Mouse (Mus musculus): Measurements from ENCODE around the gene Polm. TPM values are rescaled to one million over a fixed set of nuclear protein-coding genes. Genes with fewer than 3 reads are reported as not detected.
A peak's percentile ranks its signal among the peaks of the same experiment; 100 is the strongest.

Polm gene
- total and polyA plus RNA-seq, 3 experiments = 5.4 to 18.3 TPM; not detected in 1

GRCm38 (mm10) chr11:5789071-5789753 is 48.6 kb downstream of the Polm start (continued):
- TF ChIP-seq TAL1 (IDR thresholded peaks at IDR 0.05; ENCODE audit: low read length) (no peak), TBP (IDR thresholded peaks at IDR 0.05; ENCODE audit: low read depth, low read length) (0 out of 2 replicates have a peak, but pooled peaks have one; percentile 44), BHLHE40 (IDR thresholded peaks at IDR 0.05; ENCODE audit: borderline replicate concordance, low read depth, low read length) (no peak), ZMIZ1 (IDR thresholded peaks at IDR 0.05; ENCODE audit: low read depth, low read length) (no peak), MAX (IDR thresholded peaks at IDR 0.05; ENCODE audit: low read length) (no peak), CTCF (IDR thresholded peaks at IDR 0.05 in 2 of 3, conservative IDR thresholded peaks at IDR 0.05 in 1 of 3; ENCODE audit: control insufficient read depth in 1 of 3, insufficient read depth in 1 of 3, low read depth in 2 of 3, low read length in 3 of 3, poor library complexity in 1 of 3, severe bottlenecking in 1 of 3) (peak; percentile 72 to 85 (median 84)), ZC3H11A (IDR thresholded peaks at IDR 0.05; ENCODE audit: low read depth, low read length) (no peak; the same call in 1 of the 2 replicates), SIN3A (IDR thresholded peaks at IDR 0.05; ENCODE audit: low read length) (peak; percentile 94), POLR2AphosphoS2 (IDR thresholded peaks at IDR 0.05; ENCODE audit: low read length) (peak; percentile 30; the same call in 1 of the 2 replicates)

DNA sequence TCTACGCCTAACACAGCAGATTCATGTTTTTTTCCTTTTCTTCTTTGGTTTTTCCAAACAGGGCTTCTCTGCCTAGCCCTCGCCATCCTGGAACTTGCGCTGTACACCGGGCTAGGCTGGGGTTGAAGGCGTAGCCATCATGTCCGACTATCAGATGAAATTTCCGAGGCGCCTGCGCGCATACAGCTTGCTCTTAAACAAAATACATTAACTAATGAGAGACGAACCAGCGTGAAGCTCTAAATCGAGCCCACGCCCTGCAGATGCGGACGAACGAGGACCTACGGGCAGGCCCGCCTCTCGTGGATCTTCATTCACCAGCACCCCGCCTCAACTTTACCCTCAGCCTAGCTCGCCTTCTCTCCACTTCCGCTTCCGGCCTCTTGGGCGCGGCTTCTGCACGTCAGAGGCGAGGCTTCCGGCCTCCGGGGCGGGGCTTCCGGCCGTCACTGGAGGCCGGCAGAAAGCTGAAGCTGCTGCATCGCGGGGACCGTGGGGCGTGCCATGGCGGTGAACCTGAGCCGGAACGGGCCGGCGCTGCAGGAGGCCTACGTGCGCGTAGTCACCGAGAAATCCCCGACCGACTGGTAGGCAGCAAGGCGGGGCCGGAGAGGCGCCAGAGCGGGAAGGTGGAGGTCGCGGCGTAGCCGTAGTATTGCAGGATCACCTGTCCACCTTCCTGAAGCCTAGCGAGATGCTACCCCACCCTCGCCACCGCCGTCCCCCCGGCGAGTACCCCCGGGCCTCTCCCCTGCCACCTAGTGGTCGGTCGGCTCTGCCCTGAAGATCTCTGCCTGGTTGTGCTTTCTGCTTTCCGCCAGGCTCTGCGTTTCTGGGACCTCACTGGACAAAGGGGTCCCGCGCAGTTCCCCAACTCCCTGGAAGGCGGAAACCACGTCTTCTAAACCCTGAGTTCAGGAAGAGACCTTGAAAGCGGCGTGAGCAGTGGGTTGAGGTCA is 49.5 kb downstream of the Polm start, which contains the start of gene Dbnl:
Gene Dbnl, plus strand, starts transcription at position 433 of the 959 bp plus-strand sequence.
- Histone ChIP-seq H3K9ac (ENCODE audit: control insufficient read depth, low read depth, low read length, poor library complexity, severe bottlenecking) (peak within 1 kb of the TSS; percentile 91), H3K4me3 (ENCODE audit: control insufficient read depth in 1 of 2, insufficient read depth in 1 of 2, low read depth in 2 of 2, low read length in 2 of 2) (peak within 1 kb of the TSS; percentile 65 to 93), H3K4me1 (ENCODE audit: control insufficient read depth in 1 of 2, insufficient read depth in 2 of 2, low read length in 2 of 2) (peaks cover 0 to 18% of the 10 kb centered on the region in 2 experiments; a peak in 2 of 4 replicates), H3K27me3 (ENCODE audit: control insufficient read depth in 1 of 2, insufficient read depth in 2 of 2, low read length in 2 of 2) (no peaks in the 10 kb centered on the region), H3K27ac (ENCODE audit: control insufficient read depth, low read depth, low read length) (peak within 1 kb of the TSS; percentile 97), H3K36me3 (ENCODE audit: control insufficient read depth in 1 of 2, insufficient read depth in 2 of 2, low read length in 2 of 2) (peaks cover 0 to 19% of the 10 kb centered on the region in 2 experiments; a peak in 2 of 4 replicates), H3K79me2 (ENCODE audit: control insufficient read depth, insufficient read depth, low read length, poor library complexity) (peaks cover 21% of the 10 kb centered on the region), H3K9me3 (replicated peaks; ENCODE audit: insufficient read depth, low read length) (no peaks in the 10 kb centered on the region)
- peak; percentile 99 for DNase-seq (ENCODE audit: low read depth, low spot score)
- peak; percentile 86; the same call in 1 of the 2 replicates for TF ChIP-seq TBP (IDR thresholded peaks at IDR 0.05; ENCODE audit: low read depth, low read length)
- TF ChIP-seq MYC (IDR thresholded peaks at IDR 0.05; ENCODE audit: low read depth, low read length) = peak; percentile 80
- peak; percentile 97 for TF ChIP-seq CHD1 (IDR thresholded peaks at IDR 0.05; ENCODE audit: low read depth, low read length)
- no peak for TF ChIP-seq SMC3 (IDR thresholded peaks at IDR 0.05; ENCODE audit: low read depth, low read length)
- peak; percentile 81 for TF ChIP-seq TCF12 (IDR thresholded peaks at IDR 0.05; ENCODE audit: low read depth, low read length)
- peak; percentile 85 for TF ChIP-seq MAX (IDR thresholded peaks at IDR 0.05; ENCODE audit: low read length)
- TF ChIP-seq MXI1 (IDR thresholded peaks at IDR 0.05; ENCODE audit: low read depth, low read length) = peak; percentile 89
- peak; percentile 99 for TF ChIP-seq ZMIZ1 (IDR thresholded peaks at IDR 0.05; ENCODE audit: low read depth, low read length)
- no peak; the same call in 1 of the 2 replicates for TF ChIP-seq KAT2A (conservative IDR thresholded peaks at IDR 0.05; ENCODE audit: low read depth, low read length)
- TF ChIP-seq ELF1 (IDR thresholded peaks at IDR 0.05; ENCODE audit: low read depth, low read length) = peak; percentile 100
- TF ChIP-seq RCOR1 (IDR thresholded peaks at IDR 0.05; ENCODE audit: low read depth, low read length) = 0 out of 2 replicates have a peak, but pooled peaks have one; percentile 38
- TF ChIP-seq GATA1 (IDR thresholded peaks at IDR 0.05; ENCODE audit: low read depth, low read length) = no peak
- peak in 2 of 3 experiments; percentile 65 to 87; a peak in 5 of 6 replicates for TF ChIP-seq CTCF (IDR thresholded peaks at IDR 0.05 in 2 of 3, conservative IDR thresholded peaks at IDR 0.05 in 1 of 3; ENCODE audit: control insufficient read depth in 1 of 3, insufficient read depth in 1 of 3, low read depth in 2 of 3, low read length in 3 of 3, poor library complexity in 1 of 3, severe bottlenecking in 1 of 3)
- TF ChIP-seq ZKSCAN1 (IDR thresholded peaks at IDR 0.05; ENCODE audit: low read depth, low read length) = no peak
- no peak for TF ChIP-seq UBTF (IDR thresholded peaks at IDR 0.05; ENCODE audit: borderline replicate concordance, insufficient read depth, low read depth, low read length)
- no peak for TF ChIP-seq MAFK (IDR thresholded peaks at IDR 0.05; ENCODE audit: borderline replicate concordance, low read depth, low read length)
- TF ChIP-seq RAD21 (IDR thresholded peaks at IDR 0.05; ENCODE audit: low read depth, low read length) = no peak
- TF ChIP-seq NRF1 (IDR thresholded peaks at IDR 0.05; ENCODE audit: insufficient read depth, low read depth, low read length, poor library complexity, severe bottlenecking) = peak; percentile 58; the same call in 1 of the 2 replicates
- TF ChIP-seq NELFE (IDR thresholded peaks at IDR 0.05; ENCODE audit: low read depth, low read length) = peak; percentile 100
- TF ChIP-seq MYB (IDR thresholded peaks at IDR 0.05; ENCODE audit: low read depth, low read length) = no peak
- TF ChIP-seq ZC3H11A (IDR thresholded peaks at IDR 0.05; ENCODE audit: low read depth, low read length) = no peak
- TF ChIP-seq MAZ (IDR thresholded peaks at IDR 0.05; ENCODE audit: low read depth, low read length) = peak; percentile 86; the same call in 1 of the 2 replicates
- peak; percentile 74 for TF ChIP-seq ETS1 (IDR thresholded peaks at IDR 0.05; ENCODE audit: low read depth, low read length)
- peak in 1 of 2 experiments; percentile 28; a peak in 1 of 4 replicates for TF ChIP-seq EP300 (IDR thresholded peaks at IDR 0.05; ENCODE audit: low read depth in 1 of 2, low read length in 2 of 2)
- TF ChIP-seq BHLHE40 (IDR thresholded peaks at IDR 0.05; ENCODE audit: borderline replicate concordance, low read depth, low read length) = no peak
- no peak for TF ChIP-seq ZNF384 (IDR thresholded peaks at IDR 0.05; ENCODE audit: low read depth, low read length)

Measured in MEL (cell line).